Comparison of ENCODE assay signal across 15 mouse cellular contexts in the genomic region with DNA sequence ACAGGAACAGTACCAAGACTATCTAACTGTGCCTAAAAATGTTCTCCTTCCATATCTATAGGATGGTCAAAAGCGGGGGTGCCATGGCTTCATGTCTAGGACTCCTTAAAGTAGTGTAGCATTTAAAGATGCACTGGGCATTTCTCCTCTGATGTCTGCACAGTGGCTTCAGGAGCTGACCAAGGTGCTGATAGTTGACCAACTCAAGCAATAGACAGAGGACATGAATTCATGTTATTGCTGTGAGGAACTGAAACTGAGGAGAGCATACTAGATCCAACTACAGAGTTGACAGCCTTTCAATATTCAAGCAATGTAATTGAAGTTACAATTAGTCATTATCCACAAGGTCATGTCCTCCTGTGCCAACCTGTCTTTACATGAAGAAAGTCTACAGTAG.
DNase-seq lines count a peak whose midpoint lies in the region; ATAC-seq and TF ChIP-seq lines count a peak whose summit lies in the region.
"Had no signal": no experiment of that assay in that cellular context is flagged by ENCODE, and none has a peak within 500 bp of the region (broad histone marks: within the 10 kb centered on the region; RNA-seq: fewer than 3 reads in every experiment).

No protein-coding gene starts in this region.

- no peaks in the 10 kb centered on the region for H3K4me1 ChIP-seq in MEL (ENCODE audit: control insufficient read depth in 1 of 2, insufficient read depth in 2 of 2, low read length in 2 of 2)
- no peaks in the 10 kb centered on the region for H3K4me1 ChIP-seq in limb, embryonic 11.5 days (ENCODE audit: control insufficient read depth, insufficient read depth, low read length)
- no peaks in the 10 kb centered on the region for H3K4me1 ChIP-seq in lung, adult 2 months (ENCODE audit: control insufficient read depth, insufficient read depth, low read length)
- H3K4me1 ChIP-seq: embryonic facial prominence, embryonic 13.5 days; heart, embryonic 15.5 days; limb, embryonic 15.5 days had no signal

- no peak overlapping the region for H3K9ac ChIP-seq in MEL (ENCODE audit: control insufficient read depth, low read depth, low read length, poor library complexity, severe bottlenecking)
- no peak overlapping the region for H3K9ac ChIP-seq in limb, embryonic 11.5 days (ENCODE audit: low read length)
- H3K9ac ChIP-seq: embryonic facial prominence, embryonic 13.5 days; heart, embryonic 15.5 days; limb, embryonic 15.5 days had no signal

- DNase-seq in kidney, postnatal 14 days, result peak; percentile 2
- DNase-seq in kidney, postnatal 25 days, result no peak
- DNase-seq in MEL (ENCODE audit: low read depth, low spot score), result peak; percentile 41
- DNase-seq in embryo, embryonic 10 days (ENCODE audit: low spot score), result peak; percentile 66
- peak; percentile 62 for DNase-seq in limb, embryonic 11.5 days (ENCODE audit: low spot score)
- DNase-seq in cerebellum, postnatal 10 days, result no peak
- no peak for DNase-seq in lung, adult 2 months
- DNase-seq: gastrocnemius, postnatal 25 days; lung, postnatal 4 days had no signal

- H3K79me2 ChIP-seq in MEL (ENCODE audit: control insufficient read depth, insufficient read depth, low read length, poor library complexity), result no peaks in the 10 kb centered on the region

- WGBS in limb, embryonic 11.5 days, result 64% methylated on average over 1 of the region's 1 CpGs
- WGBS in lung, adult 2 months, result 43% methylated on average over 1 of the region's 1 CpGs

- no peak for TF ChIP-seq EP300 in MEL (IDR thresholded peaks at IDR 0.05; ENCODE audit: low read depth in 1 of 2, low read length in 2 of 2)

- H3K27ac ChIP-seq in MEL (ENCODE audit: control insufficient read depth, low read depth, low read length), result no peak overlapping the region
- H3K27ac ChIP-seq in limb, embryonic 11.5 days (replicated peaks; ENCODE audit: low read depth, low read length), result no peak overlapping the region
- H3K27ac ChIP-seq: embryonic facial prominence, embryonic 13.5 days; heart, embryonic 15.5 days; limb, embryonic 15.5 days had no signal

- H3K4me2 ChIP-seq in limb, embryonic 11.5 days (ENCODE audit: low read depth, severe bottlenecking), result no peak overlapping the region
- H3K4me2 ChIP-seq: embryonic facial prominence, embryonic 13.5 days; heart, embryonic 15.5 days; limb, embryonic 15.5 days had no signal

- ATAC-seq in limb, embryonic 11.5 days (ENCODE audit: insufficient number of reproducible peaks, low FRiP score, low TSS enrichment, low read depth), result no peak
- ATAC-seq: forebrain, embryonic 16.5 days; intestine, postnatal 0 days; midbrain, embryonic 16.5 days had no signal

- TF ChIP-seq RAD21 in MEL (IDR thresholded peaks at IDR 0.05; ENCODE audit: low read depth, low read length), result no peak

- TF ChIP-seq POLR2A in MEL (IDR thresholded peaks at IDR 0.05; ENCODE audit: control insufficient read depth in 1 of 2, insufficient read depth in 1 of 2, low read depth in 1 of 2, low read length in 2 of 2, poor library complexity in 1 of 2), result no peak
- no peak for TF ChIP-seq POLR2A in lung, adult 2 months (IDR thresholded peaks at IDR 0.05; ENCODE audit: borderline replicate concordance, extremely low read depth, low read depth, low read length)

- TF ChIP-seq CTCF in MEL (IDR thresholded peaks at IDR 0.05 in 2 of 3, conservative IDR thresholded peaks at IDR 0.05 in 1 of 3; ENCODE audit: control insufficient read depth in 1 of 3, insufficient read depth in 1 of 3, low read depth in 2 of 3, low read length in 3 of 3, poor library complexity in 1 of 3, severe bottlenecking in 1 of 3), result no peak
- TF ChIP-seq CTCF in lung, adult 2 months (IDR thresholded peaks at IDR 0.05; ENCODE audit: insufficient read depth, low read length), result no peak

- H3K4me3 ChIP-seq in MEL (ENCODE audit: control insufficient read depth in 1 of 2, insufficient read depth in 1 of 2, low read depth in 2 of 2, low read length in 2 of 2), result no peak overlapping the region
- no peak overlapping the region for H3K4me3 ChIP-seq in limb, embryonic 11.5 days (ENCODE audit: low read depth, low read length)
- no peak overlapping the region for H3K4me3 ChIP-seq in lung, adult 2 months (replicated peaks; ENCODE audit: extremely low read depth, low read depth, low read length)
- H3K4me3 ChIP-seq: embryonic facial prominence, embryonic 13.5 days; heart, embryonic 15.5 days; limb, embryonic 15.5 days had no signal

- H3K36me3 ChIP-seq in MEL (ENCODE audit: control insufficient read depth in 1 of 2, insufficient read depth in 2 of 2, low read length in 2 of 2), result no peaks in the 10 kb centered on the region
- no peaks in the 10 kb centered on the region for H3K36me3 ChIP-seq in limb, embryonic 11.5 days (ENCODE audit: control insufficient read depth, insufficient read depth, low read length)
- H3K36me3 ChIP-seq: embryonic facial prominence, embryonic 13.5 days; heart, embryonic 15.5 days; limb, embryonic 15.5 days had no signal

- H3K27me3 ChIP-seq in MEL (ENCODE audit: control insufficient read depth in 1 of 2, insufficient read depth in 2 of 2, low read length in 2 of 2), result no peaks in the 10 kb centered on the region
- no peaks in the 10 kb centered on the region for H3K27me3 ChIP-seq in limb, embryonic 11.5 days (ENCODE audit: control insufficient read depth, insufficient read depth, low read length)
- H3K27me3 ChIP-seq: embryonic facial prominence, embryonic 13.5 days; heart, embryonic 15.5 days; limb, embryonic 15.5 days had no signal

- no peaks in the 10 kb centered on the region for H3K9me3 ChIP-seq in MEL (replicated peaks; ENCODE audit: insufficient read depth, low read length)
- H3K9me3 ChIP-seq in limb, embryonic 11.5 days (ENCODE audit: control insufficient read depth, low read length), result no peaks in the 10 kb centered on the region
- H3K9me3 ChIP-seq: embryonic facial prominence, embryonic 13.5 days; heart, embryonic 15.5 days; limb, embryonic 15.5 days had no signal

TF ChIP-seq in MEL, 35 proteins besides CTCF, POLR2A, EP300 and RAD21:
- TF ChIP-seq MAX (IDR thresholded peaks at IDR 0.05; ENCODE audit: low read length) (no peak), ETS1 (IDR thresholded peaks at IDR 0.05; ENCODE audit: low read depth, low read length) (no peak), POLR2AphosphoS5 (IDR thresholded peaks at IDR 0.05; ENCODE audit: borderline replicate concordance, low read depth, low read length) (no peak), USF1 (IDR thresholded peaks at IDR 0.05; ENCODE audit: low read depth, low read length) (no peak), SMC3 (IDR thresholded peaks at IDR 0.05; ENCODE audit: low read depth, low read length) (no peak), CHD2 (IDR thresholded peaks at IDR 0.05; ENCODE audit: low read length) (no peak), JUND (IDR thresholded peaks at IDR 0.05; ENCODE audit: low read depth, low read length) (no peak), TAL1 (IDR thresholded peaks at IDR 0.05; ENCODE audit: low read length) (no peak), GATA1 (IDR thresholded peaks at IDR 0.05; ENCODE audit: low read depth, low read length) (no peak), UBTF (IDR thresholded peaks at IDR 0.05; ENCODE audit: borderline replicate concordance, insufficient read depth, low read depth, low read length) (no peak), E2F4 (IDR thresholded peaks at IDR 0.05; ENCODE audit: borderline replicate concordance, low read depth, low read length) (no peak), MAZ (IDR thresholded peaks at IDR 0.05; ENCODE audit: low read depth, low read length) (no peak)

Comparison
In these comparisons a context has a peak if more than half of its experiments do, and no peak if none do; other contexts are left out.
1. DNase-seq: peak in kidney, postnatal 14 days (single experiment), MEL (single experiment), embryo, embryonic 10 days (single experiment) and limb, embryonic 11.5 days (single experiment); none in kidney, postnatal 25 days (0 of 2), cerebellum, postnatal 10 days (0 of 2) and lung, adult 2 months (single experiment).